10 mouse cellular contexts compared by ENCODE assay signal in the genomic region with DNA sequence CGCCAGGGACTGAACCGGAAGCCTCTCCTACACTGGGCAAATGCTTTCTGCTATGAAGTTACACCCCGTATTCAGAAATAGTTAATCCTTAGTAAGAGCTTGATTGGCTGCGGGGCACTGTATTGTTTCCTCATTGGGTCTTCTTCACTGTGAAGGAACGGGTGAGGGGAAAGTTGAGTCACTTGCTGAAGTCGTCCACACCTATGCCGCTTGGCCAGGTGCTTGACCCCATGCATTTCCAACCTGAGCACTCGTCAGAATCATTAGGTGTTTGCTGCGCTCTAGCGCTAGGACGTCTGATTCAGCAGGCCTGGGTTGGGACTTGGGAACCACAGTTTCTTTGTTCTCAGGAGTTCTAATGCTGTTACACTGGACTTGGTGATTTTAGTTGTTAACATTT.
"Had no signal": no experiment of that assay in that cellular context is flagged by ENCODE, and none has a peak within 500 bp of the region (broad histone marks: within the 10 kb centered on the region; RNA-seq: fewer than 3 reads in every experiment).

No protein-coding gene starts in this region.

- H3K9me3 ChIP-seq: limb, embryonic 15.5 days; liver, embryonic 12.5 days; midbrain, embryonic 13.5 days had no signal

- ATAC-seq: liver, embryonic 12.5 days; midbrain, embryonic 13.5 days had no signal

- H3K4me1 ChIP-seq: limb, embryonic 15.5 days; midbrain, embryonic 13.5 days had no signal

- DNase-seq: kidney, postnatal 14 days; left cerebral cortex, postnatal 4 days; lung, embryonic 14.5 days; lung, postnatal 10 days; right cerebral cortex, postnatal 25 days; thymus, adult 18-20 months; thymus, postnatal 14 days had no signal

- H3K27ac ChIP-seq: limb, embryonic 15.5 days; liver, embryonic 12.5 days; midbrain, embryonic 13.5 days had no signal

- H3K9ac ChIP-seq: limb, embryonic 15.5 days; liver, embryonic 12.5 days; lung, embryonic 14.5 days; midbrain, embryonic 13.5 days had no signal

- H3K4me2 ChIP-seq: limb, embryonic 15.5 days; liver, embryonic 12.5 days; lung, embryonic 14.5 days; midbrain, embryonic 13.5 days had no signal

- H3K4me3 ChIP-seq: limb, embryonic 15.5 days; liver, embryonic 12.5 days; midbrain, embryonic 13.5 days had no signal

- H3K27me3 ChIP-seq: limb, embryonic 15.5 days; liver, embryonic 12.5 days; midbrain, embryonic 13.5 days had no signal
